Mouse (Mus musculus): ENCODE measurements at regions not wholly inside any gene's neighbourhood (a gene's known extent, or its start where the extent isn't known, plus 50 kb on each side); places are given as distances from the start of the nearest gene placed in this dataset.
A peak's percentile ranks its signal among the peaks of the same experiment; 100 is the strongest.

DNA sequence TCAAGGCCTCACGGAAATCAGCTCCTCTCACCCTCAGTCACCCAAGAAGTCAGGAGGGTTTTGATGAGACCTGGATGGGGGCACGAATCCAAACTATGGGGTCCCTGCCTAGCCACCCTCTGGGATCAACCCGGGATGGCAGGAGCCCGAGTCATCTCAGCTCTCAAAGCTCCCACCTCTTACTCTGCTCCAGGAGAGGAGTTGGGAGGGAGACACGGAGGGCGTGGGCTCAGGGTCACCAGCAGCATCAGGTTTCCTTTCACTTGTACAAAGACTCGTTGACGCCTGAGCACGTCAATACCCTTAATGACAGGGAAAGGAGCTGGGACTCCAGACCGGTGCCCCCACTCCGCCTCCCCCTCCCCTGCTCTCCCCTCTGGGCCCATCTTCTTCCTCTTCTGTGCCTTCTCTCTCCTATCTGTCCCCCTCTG is 60.8 kb upstream of the Casz1 start:
- ATAC-seq (replicated peaks; ENCODE audit: extremely low read depth, insufficient read depth, low FRiP score), result no peak
- 33% methylated on average over 11 of the region's 11 CpGs for WGBS
- H3K9me3 ChIP-seq (replicated peaks; ENCODE audit: control insufficient read depth, low read length), result no peaks in the 10 kb centered on the region
- H3K27me3 ChIP-seq (ENCODE audit: control insufficient read depth, insufficient read depth, low read length), result no peaks in the 10 kb centered on the region
- H3K4me3 ChIP-seq (ENCODE audit: low read length), result no peak overlapping the region
- H3K9ac ChIP-seq (ENCODE audit: low read length), result peak overlapping the region; percentile 74; the same call in 1 of the 2 replicates
- H3K36me3 ChIP-seq (ENCODE audit: control insufficient read depth, insufficient read depth), result no peaks in the 10 kb centered on the region
- no peak overlapping the region for H3K27ac ChIP-seq (ENCODE audit: low read length)
- peaks cover 34% of the 10 kb centered on the region for H3K4me1 ChIP-seq (ENCODE audit: control insufficient read depth, insufficient read depth, low read length)
- H3K4me2 ChIP-seq (ENCODE audit: low read depth, low read length), result peak overlapping the region; percentile 85; the same call in 1 of the 2 replicates

DNA sequence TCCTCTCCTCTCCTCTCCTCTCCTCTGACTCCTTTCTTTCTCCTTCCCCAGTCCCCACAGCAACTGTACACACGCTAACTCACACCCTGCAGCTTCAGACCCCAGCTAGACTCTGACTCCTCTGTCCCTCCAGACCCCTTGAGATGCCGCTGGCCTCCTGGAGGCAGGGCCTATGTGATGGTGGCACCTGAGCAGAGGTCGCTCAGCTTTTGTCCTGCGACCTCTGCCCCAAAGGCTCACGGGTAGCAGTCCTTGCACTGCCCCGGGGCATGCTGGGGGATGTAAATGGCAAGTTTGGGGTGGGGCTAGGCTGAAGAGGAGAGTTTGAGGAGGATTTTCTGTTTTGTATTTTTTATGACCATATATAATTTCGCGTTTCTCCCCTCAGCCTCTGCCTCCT is 60.2 kb upstream of the Casz1 start:
- 70% methylated on average over 8 of the region's 8 CpGs for WGBS
- no peaks in the 10 kb centered on the region for H3K9me3 ChIP-seq (replicated peaks; ENCODE audit: control insufficient read depth, low read length)
- H3K4me3 ChIP-seq (ENCODE audit: low read length), result no peak overlapping the region
- H3K4me1 ChIP-seq (ENCODE audit: control insufficient read depth, insufficient read depth, low read length), result peaks cover 31% of the 10 kb centered on the region
- H3K27ac ChIP-seq (ENCODE audit: low read length), result no peak overlapping the region
- H3K4me2 ChIP-seq (ENCODE audit: low read depth, low read length), result no peak overlapping the region
- H3K36me3 ChIP-seq (ENCODE audit: control insufficient read depth, insufficient read depth), result no peaks in the 10 kb centered on the region
- no peak overlapping the region for H3K9ac ChIP-seq (ENCODE audit: low read length)
- ATAC-seq (replicated peaks; ENCODE audit: extremely low read depth, insufficient read depth, low FRiP score), result no peak
- H3K27me3 ChIP-seq (ENCODE audit: control insufficient read depth, insufficient read depth, low read length), result no peaks in the 10 kb centered on the region

- peaks cover 33% of the 10 kb centered on the region for H3K4me1 ChIP-seq (ENCODE audit: control insufficient read depth, insufficient read depth, low read length)
- ATAC-seq (replicated peaks; ENCODE audit: extremely low read depth, insufficient read depth, low FRiP score), result peak; percentile 54
- WGBS, result 31% methylated on average over 23 of the region's 23 CpGs
- H3K4me2 ChIP-seq (ENCODE audit: low read depth, low read length), result peak overlapping the region; percentile 60
- no peaks in the 10 kb centered on the region for H3K27me3 ChIP-seq (ENCODE audit: control insufficient read depth, insufficient read depth, low read length)
- peak overlapping the region; percentile 69 for H3K9ac ChIP-seq (ENCODE audit: low read length)
- H3K4me3 ChIP-seq (ENCODE audit: low read length), result peak overlapping the region; percentile 39
- H3K27ac ChIP-seq (ENCODE audit: low read length), result peak overlapping the region; percentile 89
- no peaks in the 10 kb centered on the region for H3K36me3 ChIP-seq (ENCODE audit: control insufficient read depth, insufficient read depth)
- H3K9me3 ChIP-seq (replicated peaks; ENCODE audit: control insufficient read depth, low read length), result no peaks in the 10 kb centered on the region
These were observed 57.5 kb upstream of the Casz1 start for GRCm38 (mm10) chr4:148746460-148747314.

GRCm38 (mm10) chr4:148747315-148747644 is 56.9 kb upstream of the Casz1 start:
- peaks cover 33% of the 10 kb centered on the region for H3K4me1 ChIP-seq (ENCODE audit: control insufficient read depth, insufficient read depth, low read length)
- H3K4me2 ChIP-seq (ENCODE audit: low read depth, low read length), result peak overlapping the region; percentile 60
- H3K27me3 ChIP-seq (ENCODE audit: control insufficient read depth, insufficient read depth, low read length), result no peaks in the 10 kb centered on the region
- ATAC-seq (replicated peaks; ENCODE audit: extremely low read depth, insufficient read depth, low FRiP score), result peak; percentile 74
- H3K36me3 ChIP-seq (ENCODE audit: control insufficient read depth, insufficient read depth), result no peaks in the 10 kb centered on the region
- no peaks in the 10 kb centered on the region for H3K9me3 ChIP-seq (replicated peaks; ENCODE audit: control insufficient read depth, low read length)
- 42% methylated on average over 7 of the region's 7 CpGs for WGBS
- peak overlapping the region; percentile 46; the same call in 1 of the 2 replicates for H3K9ac ChIP-seq (ENCODE audit: low read length)
- no peak overlapping the region for H3K4me3 ChIP-seq (ENCODE audit: low read length)
- peak overlapping the region; percentile 89 for H3K27ac ChIP-seq (ENCODE audit: low read length)

DNA sequence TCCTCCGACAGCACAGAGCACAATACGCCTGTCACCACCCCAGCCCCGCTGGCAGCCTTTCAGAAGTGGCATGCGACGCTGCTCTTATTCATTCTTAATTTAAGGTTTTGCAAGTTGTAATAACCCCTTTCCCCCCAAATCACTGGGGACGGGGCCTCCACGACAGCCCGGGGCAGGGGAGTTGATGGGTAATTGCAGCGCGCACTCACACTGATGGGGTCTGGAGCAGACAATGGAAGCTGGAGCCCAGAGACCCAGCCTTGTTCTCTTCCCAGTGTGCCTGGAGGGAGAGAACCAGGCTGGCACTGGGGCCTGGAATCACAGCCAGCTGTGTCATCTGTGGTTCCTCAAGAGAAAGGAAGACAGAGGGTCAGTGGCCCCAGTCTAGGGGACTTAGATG is 54.2 kb upstream of the Casz1 start:
- Histone ChIP-seq H3K27me3 (ENCODE audit: control insufficient read depth, insufficient read depth, low read length) (no peaks in the 10 kb centered on the region), H3K4me1 (ENCODE audit: control insufficient read depth, insufficient read depth, low read length) (peaks cover 29% of the 10 kb centered on the region), H3K27ac (ENCODE audit: low read length) (peak overlapping the region; percentile 30), H3K4me3 (ENCODE audit: low read length) (no peak overlapping the region), H3K4me2 (ENCODE audit: low read depth, low read length) (no peak overlapping the region), H3K9me3 (replicated peaks; ENCODE audit: control insufficient read depth, low read length) (no peaks in the 10 kb centered on the region), H3K36me3 (ENCODE audit: control insufficient read depth, insufficient read depth) (no peaks in the 10 kb centered on the region), H3K9ac (ENCODE audit: low read length) (peak overlapping the region; percentile 17; the same call in 1 of the 2 replicates)
- ATAC-seq (replicated peaks; ENCODE audit: extremely low read depth, insufficient read depth, low FRiP score), result no peak
- WGBS, result 66% methylated on average over 10 of the region's 10 CpGs

DNA sequence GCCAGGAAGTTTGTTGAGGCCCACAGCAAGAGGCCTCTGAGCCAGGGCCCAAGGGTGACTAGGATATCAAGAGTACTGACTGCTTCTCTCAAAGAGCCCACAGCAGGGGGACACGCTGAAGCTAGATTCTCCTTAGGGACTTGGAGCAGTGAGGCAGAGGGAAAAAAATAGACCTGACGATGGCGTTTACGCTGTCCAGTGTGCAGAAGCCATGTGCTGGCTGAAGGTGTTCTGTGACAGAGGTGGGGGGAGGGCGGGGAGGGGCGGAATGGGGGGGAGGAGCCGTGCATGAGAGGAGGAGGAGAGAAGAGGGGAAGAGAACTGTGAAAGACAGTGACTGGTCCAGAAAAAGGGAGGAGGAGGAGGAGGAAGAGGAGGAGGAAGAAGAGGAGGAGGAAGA is 52.6 kb upstream of the Casz1 start:
- Histone ChIP-seq H3K9me3 (replicated peaks; ENCODE audit: control insufficient read depth, low read length) (no peaks in the 10 kb centered on the region), H3K27ac (ENCODE audit: low read length) (peak overlapping the region; percentile 54; the same call in 1 of the 2 replicates), H3K4me3 (ENCODE audit: low read length) (no peak overlapping the region), H3K4me1 (ENCODE audit: control insufficient read depth, insufficient read depth, low read length) (peaks cover 18% of the 10 kb centered on the region), H3K4me2 (ENCODE audit: low read depth, low read length) (no peak overlapping the region), H3K9ac (ENCODE audit: low read length) (peak overlapping the region; percentile 56), H3K36me3 (ENCODE audit: control insufficient read depth, insufficient read depth) (no peaks in the 10 kb centered on the region), H3K27me3 (ENCODE audit: control insufficient read depth, insufficient read depth, low read length) (no peaks in the 10 kb centered on the region)
- 35% methylated on average over 7 of the region's 7 CpGs for WGBS
- ATAC-seq (replicated peaks; ENCODE audit: extremely low read depth, insufficient read depth, low FRiP score), result no peak

DNA sequence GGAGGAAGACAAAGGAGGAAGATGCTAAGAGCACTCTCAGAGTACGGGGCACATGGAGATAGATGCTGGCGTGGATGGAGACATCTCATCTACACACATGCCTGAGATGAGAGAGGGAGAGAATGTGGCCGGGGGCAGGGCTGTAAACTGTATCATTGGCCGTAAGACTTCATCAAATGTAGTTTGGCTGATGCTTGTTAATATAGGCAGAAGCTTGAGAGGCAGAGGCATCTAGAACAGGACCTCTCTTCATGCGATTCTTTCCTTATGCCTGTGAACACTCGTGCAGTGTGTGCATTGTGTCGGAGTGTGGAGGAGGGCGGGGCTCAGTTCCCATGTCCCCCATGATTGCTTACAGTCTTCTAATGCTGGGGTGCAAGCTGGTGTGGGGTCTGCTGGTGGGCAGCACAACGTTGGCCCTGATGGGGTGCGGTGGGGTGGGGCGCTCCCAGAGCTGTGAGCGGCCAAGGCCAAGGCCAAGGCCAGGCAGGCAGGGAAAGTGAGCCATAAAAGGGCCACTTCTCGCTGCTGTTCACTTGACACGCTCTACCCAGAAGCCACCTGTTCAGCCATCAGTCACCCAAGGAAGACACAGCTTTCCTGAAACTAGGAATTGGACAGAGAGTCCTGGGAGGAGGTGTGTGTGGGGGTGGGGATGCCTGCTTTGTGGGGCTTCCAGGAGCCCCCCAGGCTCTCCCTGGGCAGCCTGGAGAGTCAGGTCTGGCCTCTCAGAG is 51.7 kb upstream of the Casz1 start:
- no peak overlapping the region for H3K27ac ChIP-seq (ENCODE audit: low read length)

GRCm38 (mm10) chr4:148753143-148753798 is 51.0 kb upstream of the Casz1 start:
- 78% methylated on average over 17 of the region's 17 CpGs for whole genome bisulfite sequencing
- Histone ChIP-seq H3K36me3 (ENCODE audit: control insufficient read depth, insufficient read depth) (no peaks in the 10 kb centered on the region), H3K27me3 (ENCODE audit: control insufficient read depth, insufficient read depth, low read length) (no peaks in the 10 kb centered on the region), H3K4me3 (ENCODE audit: low read length) (no peak overlapping the region), H3K4me2 (ENCODE audit: low read depth, low read length) (no peak overlapping the region), H3K27ac (ENCODE audit: low read length) (no peak overlapping the region), H3K9ac (ENCODE audit: low read length) (no peak overlapping the region), H3K4me1 (ENCODE audit: control insufficient read depth, insufficient read depth, low read length) (peaks cover 7% of the 10 kb centered on the region; the same call in 1 of the 2 replicates), H3K9me3 (replicated peaks; ENCODE audit: control insufficient read depth, low read length) (no peaks in the 10 kb centered on the region)
- no peak for ATAC-seq (replicated peaks; ENCODE audit: extremely low read depth, insufficient read depth, low FRiP score)

More for the DNA sequence above, 51.7 kb upstream of the Casz1 start:
- H3K4me3 ChIP-seq (ENCODE audit: low read length), result no peak overlapping the region
- H3K9ac ChIP-seq (ENCODE audit: low read length), result no peak overlapping the region
- no peak overlapping the region for H3K4me2 ChIP-seq (ENCODE audit: low read depth, low read length)
- no peaks in the 10 kb centered on the region for H3K36me3 ChIP-seq (ENCODE audit: control insufficient read depth, insufficient read depth)
- ATAC-seq (replicated peaks; ENCODE audit: extremely low read depth, insufficient read depth, low FRiP score), result no peak
- no peaks in the 10 kb centered on the region for H3K9me3 ChIP-seq (replicated peaks; ENCODE audit: control insufficient read depth, low read length)
- 84% methylated on average over 14 of the region's 14 CpGs for WGBS
- peaks cover 13% of the 10 kb centered on the region for H3K4me1 ChIP-seq (ENCODE audit: control insufficient read depth, insufficient read depth, low read length)
- H3K27me3 ChIP-seq (ENCODE audit: control insufficient read depth, insufficient read depth, low read length), result no peaks in the 10 kb centered on the region

Measured in heart, embryonic 16.5 days (tissue).